Mouse (Mus musculus) stomach, postnatal 0 days (tissue): ENCODE measurements around the gene Pik3r2. TPM values are rescaled to one million over a fixed set of nuclear protein-coding genes. Genes with fewer than 3 reads are reported as not detected.

Experiments
- ATAC-seq: fragments of 200-750 bp; cut with Nextera tagmentation; 2 replicates; pipeline ENCODE4 v1.8.0; 2017; ENCODE audit not compliant: low FRiP score, low TSS enrichment
- DNase-seq: peaks from one replicate; pipeline ENCODE4 v3.0.0-alpha.2; 2016; ENCODE audit warnings: low spot score
- H3K27ac ChIP-seq: fragments of 300-500 bp; sonication (generic); replicated peaks from 2 replicates; pipeline ENCODE4 v1.5.1; 2014; ENCODE audit warnings: mild to moderate bottlenecking, control low read depth
- H3K27me3 ChIP-seq: fragments of 300-500 bp; sonication (generic); 2 replicates; pipeline ENCODE4 v1.6.1; 2014; ENCODE audit warnings: low read length; ENCODE audit not compliant: control insufficient read depth, insufficient read depth
- H3K36me3 ChIP-seq: fragments of 300-500 bp; sonication (generic); 2 replicates; pipeline ENCODE4 v1.6.1; 2014; ENCODE audit warnings: low read length, mixed read lengths; ENCODE audit not compliant: control insufficient read depth, insufficient read depth
- H3K4me1 ChIP-seq: fragments of 300-500 bp; sonication (generic); replicated peaks from 2 replicates; pipeline ENCODE4 v1.6.1; 2014; ENCODE audit warnings: antibody characterized with exemption; ENCODE audit not compliant: control insufficient read depth, insufficient read depth
- H3K4me2 ChIP-seq: fragments of 300-500 bp; sonication (generic); replicated peaks from 2 replicates; pipeline ENCODE4 v1.6.1; 2014; ENCODE audit warnings: low read depth, mild to moderate bottlenecking, control low read depth, moderate library complexity
- H3K4me3 ChIP-seq: fragments of 300-500 bp; sonication (generic); 2 replicates; pipeline ENCODE4 v1.5.1; 2014; ENCODE audit warnings: low read depth, low read length, control low read depth
- H3K9ac ChIP-seq: fragments of 300-500 bp; sonication (generic); 2 replicates; pipeline ENCODE4 v1.6.1; 2014; ENCODE audit warnings: mild to moderate bottlenecking, low read length, control low read depth, mixed read lengths
- H3K9me3 ChIP-seq: fragments of 300-500 bp; sonication (generic); 2 replicates; pipeline ENCODE4 v1.6.1; 2016; ENCODE audit warnings: low read length; ENCODE audit not compliant: control insufficient read depth
- CTCF ChIP-seq: IDR thresholded peaks from 2 replicates; pipeline ENCODE4 v1.5.1; 2016; ENCODE audit warnings: antibody characterized with exemption, low read depth, mild to moderate bottlenecking, moderate library complexity
- EP300 ChIP-seq: optimal IDR thresholded peaks from 2 replicates; pipeline ENCODE3; 2016; ENCODE audit warnings: antibody characterized with exemption
- WGBS: fragments of 180-500 bp; shearing (Covaris S2); extraction: QIAGEN DNeasy Blood & Tissue Kit; methylation state at CpG from one replicate; pipeline ENCODE4 v1.1.7; 2014; 5-methylcytosine and 5-hydroxymethylcytosine counted together
- microRNA-seq: library from miRNA; unstranded; fragments of <30 nt; microRNA quantifications from one replicate; pipeline ENCODE4, GENCODE M21; 2016
- polyA plus RNA-seq: library from polyadenylated mRNA; unstranded; fragments of >200 nt; fragmentation: Nextera tagmentation; extraction: Ambion mirVana; gene quantifications from 2 replicates; pipeline ENCODE4 v1.2.1, GENCODE M21; 2015

The Pik3r2 gene
- polyA plus RNA-seq, 1 experiment from 2014 or later = 36.8 TPM

GRCm38 (mm10) chr8:70724216-70724615 lies 52.3 kb downstream of the Pik3r2 start:
- Histone ChIP-seq H3K4me1 (no peaks in the 10 kb centered on the region), H3K4me2 (no peak overlapping the region), H3K27ac (no peak overlapping the region), H3K36me3 (no peaks in the 10 kb centered on the region), H3K9me3 (no peaks in the 10 kb centered on the region), H3K27me3 (peaks cover under 1% of the 10 kb centered on the region; the same call in 1 of the 2 replicates), H3K4me3 (no peak overlapping the region), H3K9ac (no peak overlapping the region)
- ATAC-seq = no peak
- no peak for DNase-seq
- TF ChIP-seq CTCF (no peak), EP300 (no peak)
- 70% methylated on average over 12 of the region's 12 CpGs for WGBS

GRCm38 (mm10) chr8:70723486-70724210 lies 52.9 kb downstream of the Pik3r2 start, which contains the start of gene Pde4c:
TSS of gene Pde4c (plus strand) at chr8:70723720.
- H3K36me3 ChIP-seq = no peaks in the 10 kb centered on the region
- no peak within 1 kb of the TSS for H3K4me2 ChIP-seq
- no peak within 1 kb of the TSS for H3K4me3 ChIP-seq
- no peaks in the 10 kb centered on the region for H3K4me1 ChIP-seq
- WGBS = 41% methylated on average over 7 of the region's 7 CpGs
- DNase-seq (no peak), ATAC-seq (no peak)
- TF ChIP-seq EP300 (no peak), CTCF (no peak)
- no peak within 1 kb of the TSS for H3K27ac ChIP-seq
- H3K27me3 ChIP-seq = no peaks in the 10 kb centered on the region
- no peaks in the 10 kb centered on the region for H3K9me3 ChIP-seq
- H3K9ac ChIP-seq = no peak within 1 kb of the TSS

- H3K9me3 ChIP-seq = no peaks in the 10 kb centered on the region
- H3K4me1 ChIP-seq = no peaks in the 10 kb centered on the region
- H3K9ac ChIP-seq = no peak overlapping the region
- DNase-seq (no peak), ATAC-seq (no peak)
- WGBS = 87% methylated on average over 8 of the region's 8 CpGs
- H3K27ac ChIP-seq = no peak overlapping the region
- H3K27me3 ChIP-seq = no peaks in the 10 kb centered on the region
- H3K4me3 ChIP-seq = no peak overlapping the region
- no peak for TF ChIP-seq EP300
- no peak for TF ChIP-seq CTCF
- no peak overlapping the region for H3K4me2 ChIP-seq
- H3K36me3 ChIP-seq = no peaks in the 10 kb centered on the region
Observed at GRCm38 (mm10) chr8:70721601-70722000, 54.9 kb downstream of the Pik3r2 start.

- WGBS = 5% methylated on average over 3 of the region's 3 CpGs
- H3K9ac ChIP-seq = no peak overlapping the region
- no peak overlapping the region for H3K4me2 ChIP-seq
- H3K27ac ChIP-seq = no peak overlapping the region; the same call in 1 of the 2 replicates
- no peaks in the 10 kb centered on the region for H3K4me1 ChIP-seq
- no peaks in the 10 kb centered on the region for H3K9me3 ChIP-seq
- H3K36me3 ChIP-seq = no peaks in the 10 kb centered on the region
- TF ChIP-seq CTCF (peak; percentile 98), EP300 (no peak)
- peak; percentile 83 for DNase-seq
- no peak overlapping the region for H3K4me3 ChIP-seq
- peak; percentile 30 for ATAC-seq
- H3K27me3 ChIP-seq = no peaks in the 10 kb centered on the region
Observed at GRCm38 (mm10) chr8:70720739-70721138, 55.8 kb downstream of the Pik3r2 start.

- WGBS = 44% methylated on average over 9 of the region's 9 CpGs
- DNase-seq = peak; percentile 78
- ATAC-seq = peak; percentile 79
Observed at GRCm38 (mm10) chr8:70719796-70720270, 56.7 kb downstream of the Pik3r2 start.

GRCm38 (mm10) chr8:70718297-70718696 lies 58.2 kb downstream of the Pik3r2 start, which contains the start of gene Gm3336:
TSS of gene Gm3336 (plus strand) at chr8:70718543.
- ATAC-seq (peak; percentile 55), DNase-seq (peak; percentile 83)
- TF ChIP-seq CTCF = peak; percentile 91
- no peak for TF ChIP-seq EP300
- Histone ChIP-seq H3K4me1 (no peaks in the 10 kb centered on the region), H3K9ac (no peak within 1 kb of the TSS), H3K4me3 (no peak within 1 kb of the TSS), H3K36me3 (no peaks in the 10 kb centered on the region), H3K9me3 (no peaks in the 10 kb centered on the region), H3K4me2 (no peak within 1 kb of the TSS), H3K27ac (peak within 1 kb of the TSS; percentile 53), H3K27me3 (no peaks in the 10 kb centered on the region)
- WGBS = 4% methylated on average over 19 of the region's 19 CpGs

More at GRCm38 (mm10) chr8:70719796-70720270, 56.7 kb downstream of the Pik3r2 start:
- Histone ChIP-seq H3K36me3 (no peaks in the 10 kb centered on the region), H3K27me3 (no peaks in the 10 kb centered on the region), H3K4me1 (no peaks in the 10 kb centered on the region), H3K9ac (no peak overlapping the region; the same call in 1 of the 2 replicates), H3K9me3 (no peaks in the 10 kb centered on the region), H3K27ac (peak overlapping the region; percentile 69), H3K4me3 (no peak overlapping the region), H3K4me2 (no peak overlapping the region)
- TF ChIP-seq EP300 (no peak), CTCF (no peak)

Small RNA genes within 50 kb of the gene (microRNA-seq; reads per million reads assigned to microRNA genes)
- gene Mir7240 = not detected

Other genes with a start within 250 kb of the Pik3r2 start
- 179 and 188 TPM in 2 replicates for gene Fkbp8, start 249.0 kb downstream of the Pik3r2 start, polyA plus RNA-seq
- gene Kxd1, start 248.8 kb downstream of the Pik3r2 start, polyA plus RNA-seq = 47.1 and 54.6 TPM in 2 replicates
- gene Ell, start 237.3 kb downstream of the Pik3r2 start, polyA plus RNA-seq = 11.1 and 13.5 TPM in 2 replicates
- gene Isyna1, start 182.3 kb downstream of the Pik3r2 start, polyA plus RNA-seq = 37.4 and 39.3 TPM in 2 replicates
- 66.7 and 83.8 TPM in 2 replicates for gene Ssbp4, start 167.8 kb downstream of the Pik3r2 start, polyA plus RNA-seq
- 2.3 and 2.7 TPM in 2 replicates for gene Lrrc25, start 160.6 kb downstream of the Pik3r2 start, polyA plus RNA-seq
- 0.30 and 0.33 TPM in 2 replicates for gene Gdf15, start 144.3 kb downstream of the Pik3r2 start, polyA plus RNA-seq
- gene Pgpep1, start 116.3 kb downstream of the Pik3r2 start, polyA plus RNA-seq = 23.3 and 25.2 TPM in 2 replicates
- 141 and 147 TPM in 2 replicates for gene Lsm4, start 103.5 kb downstream of the Pik3r2 start, polyA plus RNA-seq
- gene Jund, start 77.8 kb downstream of the Pik3r2 start, polyA plus RNA-seq = 78.3 and 108 TPM in 2 replicates
- gene Iqcn, start 73.3 kb downstream of the Pik3r2 start, polyA plus RNA-seq = 0.05 TPM in 1 of 2 replicates, not detected in the other
- 29.7 and 32.2 TPM in 2 replicates for gene Gm3336, start 58.2 kb downstream of the Pik3r2 start, polyA plus RNA-seq
- gene Pde4c, start 53.0 kb downstream of the Pik3r2 start, polyA plus RNA-seq = 0.27 and 0.35 TPM in 2 replicates
- 18.9 and 19.0 TPM in 2 replicates for gene Rab3a, start 22.0 kb downstream of the Pik3r2 start, polyA plus RNA-seq
- gene Mpv17l2, start 15.8 kb downstream of the Pik3r2 start, polyA plus RNA-seq = 77.3 and 80.1 TPM in 2 replicates
- 5.6 and 5.7 TPM in 2 replicates for gene Mast3, start 28.3 kb upstream of the Pik3r2 start, polyA plus RNA-seq
- gene Il12rb1, start 31.7 kb upstream of the Pik3r2 start, polyA plus RNA-seq = 0.19 and 0.29 TPM in 2 replicates
- 6.6 and 6.8 TPM in 2 replicates for gene Arrdc2, start 63.0 kb upstream of the Pik3r2 start, polyA plus RNA-seq
- gene Kcnn1, start 86.5 kb upstream of the Pik3r2 start, polyA plus RNA-seq = 0.64 and 0.72 TPM in 2 replicates
- gene Ccdc124, start 97.2 kb upstream of the Pik3r2 start, polyA plus RNA-seq = 73.2 and 74.1 TPM in 2 replicates
- 42.8 and 58.5 TPM in 2 replicates for gene Slc5a5, start 116.0 kb upstream of the Pik3r2 start, polyA plus RNA-seq
- gene Rpl18a, start 120.7 kb upstream of the Pik3r2 start, polyA plus RNA-seq = 4,207 and 4,214 TPM in 2 replicates
- 15.2 and 15.6 TPM in 2 replicates for gene Map1s, start 129.2 kb upstream of the Pik3r2 start, polyA plus RNA-seq